16 mouse cellular contexts compared by ENCODE assay signal in genomic region chr5:3488146-3488774, GRCm38 (mm10). TPM values are rescaled to one million over a fixed set of nuclear protein-coding genes. Genes with fewer than 3 reads are reported as not detected.
DNase-seq lines count a peak whose midpoint lies in the region; ATAC-seq and TF ChIP-seq lines count a peak whose summit lies in the region.
"Had no signal": no experiment of that assay in that cellular context is flagged by ENCODE, and none has a peak within 500 bp of the region (broad histone marks: within the 10 kb centered on the region; RNA-seq: fewer than 3 reads in every experiment).

No protein-coding gene starts in this region.

- H3K36me3 ChIP-seq in heart, embryonic 13.5 days, result peaks cover 28% of the 10 kb centered on the region
- H3K36me3 ChIP-seq in lung, embryonic 16.5 days (ENCODE audit: control insufficient read depth, insufficient read depth, low read length), result peaks cover 6% of the 10 kb centered on the region
- H3K36me3 ChIP-seq in intestine, embryonic 16.5 days (ENCODE audit: control insufficient read depth, insufficient read depth, low read length), result no peaks in the 10 kb centered on the region
- H3K36me3 ChIP-seq in liver, postnatal 0 days (replicated peaks; ENCODE audit: insufficient read depth, low read length), result peaks cover 7% of the 10 kb centered on the region; the same call in 1 of the 2 replicates
- H3K36me3 ChIP-seq: hindbrain, embryonic 10.5 days had no signal

- H3K27ac ChIP-seq in heart, embryonic 13.5 days (replicated peaks), result no peak overlapping the region
- H3K27ac ChIP-seq in lung, embryonic 16.5 days (ENCODE audit: low read length), result peak overlapping the region; percentile 55; the same call in 1 of the 2 replicates
- no peak overlapping the region for H3K27ac ChIP-seq in intestine, embryonic 16.5 days (ENCODE audit: low read length)
- H3K27ac ChIP-seq in liver, postnatal 0 days (ENCODE audit: low read depth), result peak overlapping the region; percentile 19; the same call in 1 of the 2 replicates
- H3K27ac ChIP-seq: hindbrain, embryonic 10.5 days had no signal

- WGBS in heart, embryonic 13.5 days, result 61% methylated on average over 16 of the region's 16 CpGs
- WGBS in lung, embryonic 16.5 days, result 35% methylated on average over 16 of the region's 16 CpGs
- WGBS in intestine, embryonic 16.5 days, result 54% methylated on average over 16 of the region's 16 CpGs
- WGBS in liver, postnatal 0 days (ENCODE audit: insufficient replicate concordance), result 44% methylated on average over 16 of the region's 16 CpGs

- no peaks in the 10 kb centered on the region; the same call in 1 of the 2 replicates for H3K9me3 ChIP-seq in heart, embryonic 13.5 days
- H3K9me3 ChIP-seq in lung, embryonic 16.5 days (ENCODE audit: control insufficient read depth, low read length), result no peaks in the 10 kb centered on the region
- H3K9me3 ChIP-seq in intestine, embryonic 16.5 days (ENCODE audit: control insufficient read depth, low read length), result no peaks in the 10 kb centered on the region
- no peaks in the 10 kb centered on the region for H3K9me3 ChIP-seq in liver, postnatal 0 days (ENCODE audit: low read length)
- H3K9me3 ChIP-seq: hindbrain, embryonic 10.5 days had no signal

- H3K4me3 ChIP-seq in heart, embryonic 13.5 days, result no peak overlapping the region
- no peak overlapping the region for H3K4me3 ChIP-seq in lung, embryonic 16.5 days (ENCODE audit: low read length)
- H3K4me3 ChIP-seq in intestine, embryonic 16.5 days (ENCODE audit: low read length), result no peak overlapping the region
- H3K4me3 ChIP-seq in liver, postnatal 0 days (ENCODE audit: low read depth, low read length), result no peak overlapping the region
- H3K4me3 ChIP-seq: hindbrain, embryonic 10.5 days had no signal

- TF ChIP-seq CTCF in liver, postnatal 0 days (IDR thresholded peaks at IDR 0.05; ENCODE audit: low read depth), result no peak

- H3K4me1 ChIP-seq in heart, embryonic 13.5 days, result peaks cover 34% of the 10 kb centered on the region
- H3K4me1 ChIP-seq in lung, embryonic 16.5 days (replicated peaks; ENCODE audit: control insufficient read depth, insufficient read depth, low read length), result peaks cover 23% of the 10 kb centered on the region
- peaks cover 7% of the 10 kb centered on the region for H3K4me1 ChIP-seq in intestine, embryonic 16.5 days (ENCODE audit: control insufficient read depth, insufficient read depth, low read length)
- H3K4me1 ChIP-seq in liver, postnatal 0 days (ENCODE audit: insufficient read depth), result peaks cover 23% of the 10 kb centered on the region
- H3K4me1 ChIP-seq: hindbrain, embryonic 10.5 days had no signal

- no peak for TF ChIP-seq EP300 in liver, postnatal 0 days (IDR thresholded peaks at IDR 0.05; ENCODE audit: low read depth)

- DNase-seq in heart, adult 18-20 months, result no peak
- no peak for DNase-seq in lung, postnatal 36 days
- DNase-seq in liver, postnatal 0 days, result peak; percentile 56
- DNase-seq in thymus, postnatal 0 days (ENCODE audit: low spot score), result no peak
- DNase-seq in adrenal gland, adult 2 months, result no peak
- DNase-seq: adrenal gland, adult 8-10 months; cerebellum, adult 11-12 months; cerebellum, postnatal 36 days; forebrain, postnatal 0 days; gastrocnemius, postnatal 10 days; kidney, postnatal 4 days; right cerebral cortex, postnatal 4 days had no signal

- ATAC-seq in heart, embryonic 13.5 days (ENCODE audit: extremely low read depth, insufficient number of reproducible peaks, low FRiP score, low TSS enrichment), result no peak
- peak; percentile 59 for ATAC-seq in lung, embryonic 16.5 days (ENCODE audit: low read depth)
- ATAC-seq in intestine, embryonic 16.5 days, result peak; percentile 42
- peak; percentile 27 for ATAC-seq in liver, postnatal 0 days
- ATAC-seq: forebrain, postnatal 0 days had no signal

- H3K9ac ChIP-seq in heart, embryonic 13.5 days, result no peak overlapping the region
- no peak overlapping the region for H3K9ac ChIP-seq in lung, embryonic 16.5 days (ENCODE audit: low read length)
- H3K9ac ChIP-seq in intestine, embryonic 16.5 days (ENCODE audit: low read depth, low read length), result no peak overlapping the region
- H3K9ac ChIP-seq in liver, postnatal 0 days (replicated peaks), result no peak overlapping the region
- H3K9ac ChIP-seq: forebrain, postnatal 0 days had no signal

- H3K4me2 ChIP-seq in heart, embryonic 13.5 days, result peak overlapping the region; percentile 30; the same call in 1 of the 2 replicates
- H3K4me2 ChIP-seq in lung, embryonic 16.5 days (ENCODE audit: low read depth, low read length), result peak overlapping the region; percentile 23; the same call in 1 of the 2 replicates
- H3K4me2 ChIP-seq in intestine, embryonic 16.5 days (ENCODE audit: low read depth, low read length), result no peak overlapping the region
- H3K4me2 ChIP-seq in liver, postnatal 0 days (ENCODE audit: low read depth, low read length), result peak overlapping the region; percentile 18; the same call in 1 of the 2 replicates

- no peaks in the 10 kb centered on the region for H3K27me3 ChIP-seq in heart, embryonic 13.5 days (replicated peaks)
- H3K27me3 ChIP-seq in lung, embryonic 16.5 days (ENCODE audit: control insufficient read depth, insufficient read depth, low read depth, low read length), result no peaks in the 10 kb centered on the region
- H3K27me3 ChIP-seq in intestine, embryonic 16.5 days (replicated peaks; ENCODE audit: control insufficient read depth, insufficient read depth, low read length), result no peaks in the 10 kb centered on the region
- no peaks in the 10 kb centered on the region for H3K27me3 ChIP-seq in liver, postnatal 0 days (ENCODE audit: insufficient read depth, low read length)

RNA-seq across cellular contexts. Expression of gene Fam133b, which starts 55.4 kb away (rescaled TPM):
- 15.2 and 15.7 TPM in 2 replicates for polyA plus RNA-seq in heart, embryonic 13.5 days (2015; fragmentation: Nextera tagmentation; extraction: Ambion mirVana)
- total RNA-seq in heart, adult 18-20 months (2021), result 10 to 100 TPM; 10.8 to 11.4 TPM
- polyA plus RNA-seq in lung, embryonic 16.5 days (2015; fragmentation: Nextera tagmentation; extraction: Ambion mirVana), result 25.7 and 31.6 TPM in 2 replicates
- polyA plus RNA-seq in intestine, embryonic 16.5 days (2015; fragmentation: Nextera tagmentation; extraction: Ambion mirVana), result 17.6 and 18.7 TPM in 2 replicates
- polyA plus RNA-seq in liver, postnatal 0 days (2015; fragmentation: Nextera tagmentation; extraction: Ambion mirVana), result 10.6 and 11.1 TPM in 2 replicates
- 37.8 and 40.9 TPM in 2 replicates for polyA plus RNA-seq in thymus, postnatal 0 days (2015; fragmentation: Nextera tagmentation; extraction: Ambion mirVana)
- 10 to 100 TPM; 26.7 to 31.9 TPM for total RNA-seq in adrenal gland, adult 2 months (2021)
- 2.9 and 3.5 TPM in 2 replicates for polyA plus RNA-seq in adrenal gland, adult 2 months (2012; rRNA removed)

Comparison
In these comparisons a context has a peak if more than half of its experiments do, and no peak if none do; other contexts are left out.
1. H3K27ac ChIP-seq: peak in lung, embryonic 16.5 days (single experiment) and liver, postnatal 0 days (single experiment); none in heart, embryonic 13.5 days (single experiment) and intestine, embryonic 16.5 days (single experiment).